12 mouse cellular contexts compared by ENCODE assay signal in genomic region chr2:70852186-70852795, GRCm38 (mm10). TPM values are rescaled to one million over a fixed set of nuclear protein-coding genes. Genes with fewer than 3 reads are reported as not detected.
A peak's percentile ranks its signal among the peaks of the same experiment; 100 is the strongest.
DNase-seq lines count a peak whose midpoint lies in the region; ATAC-seq and TF ChIP-seq lines count a peak whose summit lies in the region.
"Had no signal": no experiment of that assay in that cellular context is flagged by ENCODE, and none has a peak within 500 bp of the region (broad histone marks: within the 10 kb centered on the region; RNA-seq: fewer than 3 reads in every experiment).

No protein-coding gene starts in this region.

- peak overlapping the region; percentile 1 for H3K4me2 ChIP-seq in hindbrain, embryonic 11.5 days (replicated peaks; ENCODE audit: low read depth, low read length)
- peak overlapping the region; percentile 23; the same call in 1 of the 2 replicates for H3K4me2 ChIP-seq in forebrain, embryonic 14.5 days (ENCODE audit: low read length)
- peak overlapping the region; percentile 28; the same call in 1 of the 2 replicates for H3K4me2 ChIP-seq in midbrain, embryonic 15.5 days

- 70% methylated on average over 8 of the region's 8 CpGs for WGBS in hindbrain, embryonic 11.5 days
- 69% methylated on average over 8 of the region's 8 CpGs for WGBS in hindbrain, embryonic 10.5 days
- 63% methylated on average over 8 of the region's 8 CpGs for WGBS in forebrain, embryonic 14.5 days
- WGBS in midbrain, embryonic 15.5 days, result 65% methylated on average over 8 of the region's 8 CpGs

- no peaks in the 10 kb centered on the region for H3K4me1 ChIP-seq in hindbrain, embryonic 11.5 days (replicated peaks; ENCODE audit: control insufficient read depth, insufficient read depth, low read length)
- H3K4me1 ChIP-seq in hindbrain, embryonic 10.5 days (replicated peaks), result peaks cover 14% of the 10 kb centered on the region
- no peaks in the 10 kb centered on the region for H3K4me1 ChIP-seq in forebrain, embryonic 14.5 days (ENCODE audit: control insufficient read depth, insufficient read depth, low read length)
- H3K4me1 ChIP-seq in midbrain, embryonic 15.5 days, result peaks cover 6% of the 10 kb centered on the region

- no peak overlapping the region for H3K27ac ChIP-seq in hindbrain, embryonic 11.5 days (ENCODE audit: low read depth, low read length)
- H3K27ac ChIP-seq in hindbrain, embryonic 10.5 days, result no peak overlapping the region
- H3K27ac ChIP-seq in forebrain, embryonic 14.5 days (ENCODE audit: low read depth, low read length), result no peak overlapping the region
- H3K27ac ChIP-seq in midbrain, embryonic 15.5 days, result no peak overlapping the region

- no peak overlapping the region for H3K9ac ChIP-seq in hindbrain, embryonic 11.5 days (ENCODE audit: low read depth, low read length)
- H3K9ac ChIP-seq in forebrain, embryonic 14.5 days (ENCODE audit: low read length), result no peak overlapping the region
- no peak overlapping the region for H3K9ac ChIP-seq in midbrain, embryonic 15.5 days

- TF ChIP-seq CTCF in brain, embryonic 14.5 days (IDR thresholded peaks at IDR 0.05; ENCODE audit: borderline replicate concordance, extremely low read depth, insufficient read depth, insufficient read length), result no peak

- no peaks in the 10 kb centered on the region for H3K27me3 ChIP-seq in hindbrain, embryonic 11.5 days (ENCODE audit: control insufficient read depth, insufficient read depth, low read length)
- H3K27me3 ChIP-seq in hindbrain, embryonic 10.5 days (ENCODE audit: insufficient read depth, poor library complexity, severe bottlenecking), result no peaks in the 10 kb centered on the region
- no peaks in the 10 kb centered on the region for H3K27me3 ChIP-seq in forebrain, embryonic 14.5 days (replicated peaks; ENCODE audit: control insufficient read depth, insufficient read depth, low read length)
- H3K27me3 ChIP-seq in midbrain, embryonic 15.5 days (replicated peaks), result no peaks in the 10 kb centered on the region
- H3K27me3 ChIP-seq: megakaryocyte, embryonic 14.5 days had no signal

- TF ChIP-seq POLR2A in brain, embryonic 14.5 days (IDR thresholded peaks at IDR 0.05; ENCODE audit: borderline replicate concordance, extremely low read depth, insufficient read depth, insufficient read length, poor library complexity, severe bottlenecking), result no peak

- no peak overlapping the region for H3K4me3 ChIP-seq in hindbrain, embryonic 11.5 days (ENCODE audit: low read depth, low read length)
- H3K4me3 ChIP-seq in hindbrain, embryonic 10.5 days, result no peak overlapping the region
- no peak overlapping the region for H3K4me3 ChIP-seq in forebrain, embryonic 14.5 days (ENCODE audit: low read depth, low read length)
- H3K4me3 ChIP-seq in midbrain, embryonic 15.5 days, result no peak overlapping the region
- H3K4me3 ChIP-seq: erythroblast, embryonic 14.5 days; megakaryocyte, embryonic 14.5 days had no signal

- no peak for ATAC-seq in hindbrain, embryonic 11.5 days (ENCODE audit: low FRiP score)
- peak; percentile 42; the same call in 1 of the 2 replicates for ATAC-seq in forebrain, embryonic 14.5 days
- ATAC-seq in midbrain, embryonic 15.5 days (replicated peaks), result no peak
- ATAC-seq in megakaryocyte, adult 5-6 weeks (ENCODE audit: poor library complexity, severe bottlenecking), result no peak

- DNase-seq in hindbrain, embryonic 11.5 days (ENCODE audit: low spot score), result no peak
- DNase-seq in hindbrain, embryonic 10.5 days (ENCODE audit: low spot score), result no peak
- DNase-seq in brain, embryonic 14.5 days (ENCODE audit: low read depth), result peak; percentile 17
- DNase-seq in forebrain, embryonic 14.5 days (ENCODE audit: low spot score), result no peak
- no peak for DNase-seq in cerebellum, postnatal 14 days
- DNase-seq: cerebellum, adult 9-11 months; gastrocnemius, postnatal 36 days; kidney, adult 18-20 months had no signal

- no peaks in the 10 kb centered on the region for H3K9me3 ChIP-seq in hindbrain, embryonic 11.5 days (ENCODE audit: control insufficient read depth, low read length)
- H3K9me3 ChIP-seq in hindbrain, embryonic 10.5 days, result no peaks in the 10 kb centered on the region
- H3K9me3 ChIP-seq in forebrain, embryonic 14.5 days (replicated peaks; ENCODE audit: control insufficient read depth, low read length), result no peaks in the 10 kb centered on the region
- H3K9me3 ChIP-seq in midbrain, embryonic 15.5 days, result no peaks in the 10 kb centered on the region
- H3K9me3 ChIP-seq: megakaryocyte, embryonic 14.5 days had no signal

- no peaks in the 10 kb centered on the region for H3K36me3 ChIP-seq in hindbrain, embryonic 11.5 days (ENCODE audit: control insufficient read depth, insufficient read depth, low read length)
- H3K36me3 ChIP-seq in hindbrain, embryonic 10.5 days, result no peaks in the 10 kb centered on the region
- no peaks in the 10 kb centered on the region for H3K36me3 ChIP-seq in forebrain, embryonic 14.5 days (ENCODE audit: control insufficient read depth, insufficient read depth, low read length)
- no peaks in the 10 kb centered on the region for H3K36me3 ChIP-seq in midbrain, embryonic 15.5 days (replicated peaks)

RNA-seq across cellular contexts. Expression of gene Tlk1, which starts 26.8 kb away (rescaled TPM):
- 36.8 and 45.4 TPM in 2 replicates for polyA plus RNA-seq in hindbrain, embryonic 11.5 days (2014; fragmentation: Nextera tagmentation; extraction: Ambion mirVana)
- polyA plus RNA-seq in hindbrain, embryonic 10.5 days (2016; fragmentation: Nextera tagmentation; extraction: Ambion mirVana), result 19.1 and 27.5 TPM in 2 replicates
- polyA plus RNA-seq in brain, embryonic 14.5 days (2012; rRNA removed), result 23.3 and 38.2 TPM in 2 replicates
- polyA plus RNA-seq in forebrain, embryonic 14.5 days (2014; fragmentation: Nextera tagmentation; extraction: Ambion mirVana), result 23.5 TPM in 2 replicates
- 25.3 and 27.1 TPM in 2 replicates for polyA plus RNA-seq in midbrain, embryonic 15.5 days (2015; fragmentation: Nextera tagmentation; extraction: Ambion mirVana)
- total RNA-seq in megakaryocyte, adult 5-6 weeks (2015), result 69.5 and 73.3 TPM in 2 replicates
- total RNA-seq in megakaryocyte, adult 5-6 weeks (2017), result 43.1 and 61.4 TPM in 2 replicates
